In the genomic region with DNA sequence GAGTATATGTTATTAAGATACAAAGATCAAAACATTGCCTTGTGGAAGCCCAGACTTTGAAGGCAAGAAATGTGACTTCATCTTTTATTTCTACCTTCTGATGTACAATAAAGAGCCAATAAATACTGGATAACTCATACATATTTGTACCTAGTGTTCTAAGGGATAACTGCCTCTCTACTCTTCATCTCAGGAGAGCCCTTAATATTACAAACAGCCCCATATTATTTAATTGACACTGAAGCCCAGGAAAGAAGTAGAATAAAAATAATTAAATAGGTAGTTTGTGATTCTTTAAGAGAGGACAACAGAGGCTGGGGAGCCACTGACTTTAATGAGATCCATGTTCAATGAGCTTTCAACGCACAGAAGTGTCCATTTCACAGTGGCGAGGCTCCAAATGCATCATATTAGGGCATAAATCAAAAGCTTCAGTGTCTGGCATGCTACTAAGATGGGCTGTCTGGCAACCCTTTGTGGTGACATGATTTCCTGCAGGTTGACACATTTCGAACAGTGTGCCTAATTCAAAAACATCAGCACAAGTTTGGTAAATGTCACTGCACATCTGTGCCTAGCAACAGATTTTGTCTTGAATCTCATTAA, we compare ENCODE assay signal across 25 mouse cellular contexts.
"Had no signal": no experiment of that assay in that cellular context is flagged by ENCODE, and none has a peak within 500 bp of the region (broad histone marks: within the 10 kb centered on the region; RNA-seq: fewer than 3 reads in every experiment).

No protein-coding gene starts in this region.

- H3K4me2 ChIP-seq: heart, embryonic 11.5 days; heart, embryonic 13.5 days; heart, embryonic 15.5 days; hindbrain, embryonic 12.5 days; hindbrain, embryonic 15.5 days; kidney, embryonic 15.5 days; limb, embryonic 13.5 days; limb, embryonic 15.5 days; liver, embryonic 12.5 days had no signal

- H3K4me3 ChIP-seq: heart, adult 2 months; heart, embryonic 13.5 days; heart, embryonic 15.5 days; hindbrain, embryonic 12.5 days; hindbrain, embryonic 15.5 days; kidney, embryonic 15.5 days; limb, embryonic 13.5 days; limb, embryonic 15.5 days; liver, embryonic 12.5 days had no signal

- H3K27ac ChIP-seq: heart, adult 2 months; heart, embryonic 13.5 days; heart, embryonic 15.5 days; hindbrain, embryonic 12.5 days; hindbrain, embryonic 15.5 days; kidney, embryonic 15.5 days; kidney, postnatal 0 days; limb, embryonic 13.5 days; limb, embryonic 15.5 days; liver, embryonic 12.5 days had no signal

- H3K36me3 ChIP-seq: heart, embryonic 13.5 days; heart, embryonic 15.5 days; hindbrain, embryonic 12.5 days; hindbrain, embryonic 15.5 days; kidney, embryonic 15.5 days; limb, embryonic 13.5 days; limb, embryonic 15.5 days; liver, embryonic 12.5 days had no signal

- DNase-seq: gastrocnemius, postnatal 14 days; gastrocnemius, postnatal 36 days; heart, adult 11 months; heart, adult 2 months; heart, postnatal 14 days; heart, postnatal 36 days; kidney, adult 11 months; kidney, adult 2 months; kidney, adult 9 months; kidney, postnatal 14 days; kidney, postnatal 36 days; layer of hippocampus, adult 9-11 months; layer of hippocampus, postnatal 36 days; left cerebral cortex, postnatal 4 days had no signal

- ATAC-seq: intestine, embryonic 16.5 days; liver, embryonic 12.5 days had no signal

- H3K27me3 ChIP-seq: heart, embryonic 13.5 days; heart, embryonic 15.5 days; hindbrain, embryonic 12.5 days; hindbrain, embryonic 15.5 days; kidney, embryonic 15.5 days; limb, embryonic 13.5 days; limb, embryonic 15.5 days; liver, embryonic 12.5 days had no signal

- H3K4me1 ChIP-seq: heart, embryonic 13.5 days; heart, embryonic 15.5 days; hindbrain, embryonic 12.5 days; hindbrain, embryonic 15.5 days; kidney, embryonic 15.5 days; limb, embryonic 13.5 days; limb, embryonic 15.5 days; liver, embryonic 12.5 days had no signal

- H3K9ac ChIP-seq: heart, embryonic 13.5 days; heart, embryonic 15.5 days; hindbrain, embryonic 12.5 days; hindbrain, embryonic 15.5 days; kidney, embryonic 15.5 days; limb, embryonic 13.5 days; limb, embryonic 15.5 days; liver, embryonic 12.5 days had no signal

- H3K9me3 ChIP-seq: heart, embryonic 13.5 days; heart, embryonic 15.5 days; hindbrain, embryonic 12.5 days; hindbrain, embryonic 15.5 days; kidney, embryonic 15.5 days; limb, embryonic 13.5 days; limb, embryonic 15.5 days; liver, embryonic 12.5 days had no signal
